Mouse (Mus musculus): ENCODE measurements around the gene 2010005H15Rik. TPM values are rescaled to one million over a fixed set of nuclear protein-coding genes. Genes with fewer than 3 reads are reported as not detected.
"Not testable (repeated sequence)": the region's sequence is repeated elsewhere in the genome, so short reads cannot be mapped to it uniquely, and the experiment has no call there.

Gene 2010005H15Rik
- polyA plus RNA-seq (2016; fragmentation: Nextera tagmentation; extraction: Ambion mirVana): 0.49 TPM in 1 of 2 replicates, not detected in the other

GRCm38 (mm10) chr16:36221168-36221567, at the start of gene 2010005H15Rik:
Gene 2010005H15Rik (plus strand): TSS chr16:36221468.
- not testable (repeated sequence) for DNase-seq (ENCODE audit: low spot score); H3K27ac ChIP-seq; H3K9me3 ChIP-seq (replicated peaks); H3K36me3 ChIP-seq; H3K4me1 ChIP-seq; H3K27me3 ChIP-seq (ENCODE audit: low read depth, poor library complexity, severe bottlenecking); H3K4me3 ChIP-seq
- 95% methylated on average over 7 of the region's 7 CpGs for WGBS

- no peak for DNase-seq (ENCODE audit: low spot score)
- no peaks in the 10 kb centered on the region for H3K36me3 ChIP-seq
- no peak overlapping the region for H3K4me3 ChIP-seq
- no peaks in the 10 kb centered on the region for H3K4me1 ChIP-seq
- no peaks in the 10 kb centered on the region for H3K9me3 ChIP-seq (replicated peaks)
- H3K27me3 ChIP-seq (ENCODE audit: low read depth, poor library complexity, severe bottlenecking): no peaks in the 10 kb centered on the region
- H3K27ac ChIP-seq: no peak overlapping the region
Observed at GRCm38 (mm10) chr16:36176108-36176507, 45.2 kb upstream of the 2010005H15Rik start.

GRCm38 (mm10) chr16:36179910-36180309, 41.4 kb upstream of the 2010005H15Rik start:
- no peak for DNase-seq (ENCODE audit: low spot score)
- Histone ChIP-seq H3K27ac (no peak overlapping the region), H3K4me1 (no peaks in the 10 kb centered on the region), H3K27me3 (ENCODE audit: low read depth, poor library complexity, severe bottlenecking) (no peaks in the 10 kb centered on the region), H3K9me3 (replicated peaks) (no peaks in the 10 kb centered on the region), H3K36me3 (no peaks in the 10 kb centered on the region), H3K4me3 (no peak overlapping the region)
- 89% methylated on average over 2 of the region's 2 CpGs for WGBS

- H3K27me3 ChIP-seq (ENCODE audit: low read depth, poor library complexity, severe bottlenecking); H3K36me3 ChIP-seq; H3K27ac ChIP-seq; DNase-seq (ENCODE audit: low spot score); H3K4me1 ChIP-seq; H3K4me3 ChIP-seq; H3K9me3 ChIP-seq (replicated peaks): not testable (repeated sequence)
- WGBS: 81% methylated on average over 4 of the region's 4 CpGs
Observed at GRCm38 (mm10) chr16:36183912-36184311, 37.4 kb upstream of the 2010005H15Rik start, which contains the start of gene Gm5483. Gene Gm5483 (plus strand): TSS chr16:36184212.

GRCm38 (mm10) chr16:36199226-36199625, 22.0 kb upstream of the 2010005H15Rik start:
- Histone ChIP-seq H3K9me3 (replicated peaks) (no peaks in the 10 kb centered on the region), H3K4me3 (no peak overlapping the region), H3K4me1 (no peaks in the 10 kb centered on the region), H3K27ac (no peak overlapping the region), H3K36me3 (no peaks in the 10 kb centered on the region), H3K27me3 (ENCODE audit: low read depth, poor library complexity, severe bottlenecking) (no peaks in the 10 kb centered on the region)
- DNase-seq (ENCODE audit: low spot score): no peak
- WGBS: 53% methylated on average over 19 of the region's 19 CpGs

GRCm38 (mm10) chr16:36203846-36204245, 17.4 kb upstream of the 2010005H15Rik start:
- Histone ChIP-seq H3K4me3 (no peak overlapping the region), H3K36me3 (no peaks in the 10 kb centered on the region), H3K27ac (no peak overlapping the region), H3K27me3 (ENCODE audit: low read depth, poor library complexity, severe bottlenecking) (no peaks in the 10 kb centered on the region), H3K9me3 (replicated peaks) (no peaks in the 10 kb centered on the region), H3K4me1 (no peaks in the 10 kb centered on the region)
- 92% methylated on average over 5 of the region's 5 CpGs for whole genome bisulfite sequencing
- no peak for DNase-seq (ENCODE audit: low spot score)

GRCm38 (mm10) chr16:36205684-36206083, 15.6 kb upstream of the 2010005H15Rik start:
- not testable (repeated sequence) for H3K4me1 ChIP-seq; H3K27me3 ChIP-seq (ENCODE audit: low read depth, poor library complexity, severe bottlenecking); H3K4me3 ChIP-seq; H3K36me3 ChIP-seq; H3K27ac ChIP-seq; H3K9me3 ChIP-seq (replicated peaks); DNase-seq (ENCODE audit: low spot score)
- WGBS: 38% methylated on average over 2 of the region's 2 CpGs

- Histone ChIP-seq H3K36me3 (no peaks in the 10 kb centered on the region), H3K4me3 (no peak within 1 kb of the TSS), H3K27ac (no peak within 1 kb of the TSS), H3K4me1 (no peaks in the 10 kb centered on the region), H3K9me3 (replicated peaks) (no peaks in the 10 kb centered on the region), H3K27me3 (ENCODE audit: low read depth, poor library complexity, severe bottlenecking) (no peaks in the 10 kb centered on the region)
- no peak for DNase-seq (ENCODE audit: low spot score)
- 88% methylated on average over 2 of the region's 2 CpGs for WGBS
Observed at GRCm38 (mm10) chr16:36209967-36210453, 11.3 kb upstream of the 2010005H15Rik start, which contains the start of gene Gm5416. Gene Gm5416 (plus strand): TSS chr16:36210403.

- H3K4me1 ChIP-seq; H3K9me3 ChIP-seq (replicated peaks); H3K36me3 ChIP-seq; DNase-seq (ENCODE audit: low spot score); H3K27me3 ChIP-seq (ENCODE audit: low read depth, poor library complexity, severe bottlenecking); H3K4me3 ChIP-seq; H3K27ac ChIP-seq: not testable (repeated sequence)
Observed at GRCm38 (mm10) chr16:36260585-36260984, 39.3 kb downstream of the 2010005H15Rik start.

- not testable (repeated sequence) for H3K4me3 ChIP-seq; DNase-seq (ENCODE audit: low spot score); H3K27ac ChIP-seq; H3K9me3 ChIP-seq (replicated peaks); H3K36me3 ChIP-seq; H3K4me1 ChIP-seq; H3K27me3 ChIP-seq (ENCODE audit: low read depth, poor library complexity, severe bottlenecking)
- 90% methylated on average over 4 of the region's 4 CpGs for WGBS
Observed at GRCm38 (mm10) chr16:36276796-36277195, 55.5 kb downstream of the 2010005H15Rik start, which contains the start of gene Stfa1. Gene Stfa1 (plus strand): TSS chr16:36276951.

- H3K36me3 ChIP-seq: no peaks in the 10 kb centered on the region
- H3K27ac ChIP-seq: no peak overlapping the region
- H3K4me1 ChIP-seq: no peaks in the 10 kb centered on the region
- DNase-seq (ENCODE audit: low spot score): no peak
- no peak overlapping the region for H3K4me3 ChIP-seq
- H3K9me3 ChIP-seq (replicated peaks): no peaks in the 10 kb centered on the region
- H3K27me3 ChIP-seq (ENCODE audit: low read depth, poor library complexity, severe bottlenecking): no peaks in the 10 kb centered on the region
- 81% methylated on average over 4 of the region's 4 CpGs for WGBS
Observed at GRCm38 (mm10) chr16:36289140-36289539, 67.9 kb downstream of the 2010005H15Rik start.

Other genes with a start within 250 kb of the 2010005H15Rik start
- gene Kpna1, start 242.7 kb upstream of the 2010005H15Rik start, polyA plus RNA-seq (2016; fragmentation: Nextera tagmentation; extraction: Ambion mirVana): 58.0 and 59.0 TPM in 2 replicates
- gene Wdr5b, start 180.3 kb upstream of the 2010005H15Rik start, polyA plus RNA-seq (2016; fragmentation: Nextera tagmentation; extraction: Ambion mirVana): 5.0 and 8.3 TPM in 2 replicates
- 353 and 424 TPM in 2 replicates for gene Fam162a, start 149.9 kb upstream of the 2010005H15Rik start, polyA plus RNA-seq (2016; fragmentation: Nextera tagmentation; extraction: Ambion mirVana)
- gene Ccdc58, start 149.8 kb upstream of the 2010005H15Rik start, polyA plus RNA-seq (2016; fragmentation: Nextera tagmentation; extraction: Ambion mirVana): 107 and 125 TPM in 2 replicates
- 0.13 TPM in 1 of 2 replicates, not detected in the other for gene Csta1, start 90.2 kb upstream of the 2010005H15Rik start, polyA plus RNA-seq (2016; fragmentation: Nextera tagmentation; extraction: Ambion mirVana)
- not detected in 2 replicates for gene Stfa2l1, start 64.7 kb upstream of the 2010005H15Rik start, polyA plus RNA-seq (2016; fragmentation: Nextera tagmentation; extraction: Ambion mirVana)
- not detected in 2 replicates for gene Gm5483, start 37.3 kb upstream of the 2010005H15Rik start, polyA plus RNA-seq (2016; fragmentation: Nextera tagmentation; extraction: Ambion mirVana)
- gene Gm5416, start 11.1 kb upstream of the 2010005H15Rik start, polyA plus RNA-seq (2016; fragmentation: Nextera tagmentation; extraction: Ambion mirVana): not detected in 2 replicates
- gene Stfa1, start 55.5 kb downstream of the 2010005H15Rik start, polyA plus RNA-seq (2016; fragmentation: Nextera tagmentation; extraction: Ambion mirVana): 0.35 and 1.7 TPM in 2 replicates
- gene BC117090, start 112.9 kb downstream of the 2010005H15Rik start, polyA plus RNA-seq (2016; fragmentation: Nextera tagmentation; extraction: Ambion mirVana): not detected in 2 replicates
- gene BC100530, start 146.3 kb downstream of the 2010005H15Rik start, polyA plus RNA-seq (2016; fragmentation: Nextera tagmentation; extraction: Ambion mirVana): 0.38 TPM in 1 of 2 replicates, not detected in the other
- not detected in 2 replicates for gene Stfa2, start 187.0 kb downstream of the 2010005H15Rik start, polyA plus RNA-seq (2016; fragmentation: Nextera tagmentation; extraction: Ambion mirVana)
- gene Stfa3, start 233.9 kb downstream of the 2010005H15Rik start, polyA plus RNA-seq (2016; fragmentation: Nextera tagmentation; extraction: Ambion mirVana): not detected in 2 replicates

Data from limb, embryonic 10.5 days (tissue).